Mouse (Mus musculus) liver, adult 2 months (tissue): Measurements from ENCODE around the gene Mpg.

Experiments used
- CTCF ChIP-seq: fragments of 200-500 bp; IDR thresholded peaks from 2 replicates; pipeline ENCODE4 v1.5.1; 2011; ENCODE audit warnings: low read depth, low read length, control low read depth
- POLR2A ChIP-seq: fragments of 200-500 bp; IDR thresholded peaks from 2 replicates; pipeline ENCODE4 v1.6.1; 2011; ENCODE audit warnings: low read length, control low read depth; ENCODE audit not compliant: insufficient read depth; ENCODE audit errors: extremely low read depth

- no peak for TF ChIP-seq POLR2A
- TF ChIP-seq CTCF = no peak
These were observed 4.8 kb downstream of the Mpg start for GRCm38 (mm10) chr11:32231125-32231524.
